Mouse (Mus musculus) embryonic stem cell, embryonic (primary cell): ENCODE results near the gene Vangl1.

Experiments
- CTCF ChIA-PET, 4 experiments: fragments of 300-600 bp in 2 of 4; fragments of 350-600 bp in 2 of 4; sonication (Branson Sonifier 250); formaldehyde crosslinking; loops; one replicate each; lab custom pipeline; 2022; ENCODE audit warnings: inconsistent platforms in 2 of 4; lab: Charles Lee
- POLR2A ChIA-PET, 4 experiments: fragments of 300-600 bp in 2 of 4; fragments of 350-600 bp in 2 of 4; sonication (Branson Sonifier 250); formaldehyde crosslinking; loops; one replicate each; lab custom pipeline; 2022; ENCODE audit warnings: antibody characterized with exemption in 4 of 4, inconsistent platforms in 1 of 4; lab: Charles Lee

Vangl1 gene

DNA sequence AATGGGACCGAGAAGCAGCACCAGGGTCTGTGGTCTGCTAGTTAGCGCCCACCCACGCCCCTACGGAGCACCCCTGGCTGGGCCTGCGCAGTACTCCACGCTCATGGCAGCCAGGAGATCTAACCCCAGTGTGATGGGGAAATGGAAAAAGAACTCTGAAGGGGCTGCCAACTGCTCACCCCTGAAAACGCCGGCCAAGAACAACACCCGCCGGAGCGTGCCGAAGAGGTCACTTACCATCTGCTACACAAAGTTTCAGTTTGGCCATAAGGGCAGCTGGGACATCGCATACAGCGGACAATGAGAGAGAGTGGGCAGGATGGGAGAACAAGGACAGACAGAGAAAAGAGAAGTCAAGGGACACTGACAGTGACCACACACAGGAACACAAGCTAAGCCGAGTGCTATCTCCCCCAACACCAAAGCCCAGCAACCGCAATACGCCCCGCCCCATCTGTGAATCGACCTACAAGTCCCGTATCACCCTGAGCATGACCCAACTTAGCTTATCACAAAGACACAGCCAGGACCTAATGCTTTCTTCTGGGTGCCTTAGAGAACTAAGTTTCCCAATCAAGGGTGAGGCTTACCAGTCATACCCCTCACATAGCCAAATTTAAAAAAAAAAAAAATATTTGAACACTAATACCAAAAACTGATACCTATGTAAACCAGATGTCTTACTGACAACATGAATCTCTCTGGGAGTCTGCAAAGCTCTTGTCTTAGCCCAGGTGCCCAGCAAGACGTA is 38.8 kb downstream of the Vangl1 start:
- ChIA-PET POLR2A (interaction anchor here (0.6 to 5.4 kb wide), 62 partner anchors 8 to 1042 kb away, joined by 3 to 68 read pairs (median 4); partner anchors contain the start of genes Vangl1 (in 3 of the 4), Atp1a1 (in 1 of the 4), Csde1 (in 1 of the 4) and Sike1 (in 1 of the 4)), CTCF (interaction anchor here in 3 of 4 experiments (0.6 to 1.5 kb wide), 4 partner anchors 45 to 287 kb away, joined by 3 to 7 read pairs (median 4); no protein-coding TSS in a partner anchor)

DNA sequence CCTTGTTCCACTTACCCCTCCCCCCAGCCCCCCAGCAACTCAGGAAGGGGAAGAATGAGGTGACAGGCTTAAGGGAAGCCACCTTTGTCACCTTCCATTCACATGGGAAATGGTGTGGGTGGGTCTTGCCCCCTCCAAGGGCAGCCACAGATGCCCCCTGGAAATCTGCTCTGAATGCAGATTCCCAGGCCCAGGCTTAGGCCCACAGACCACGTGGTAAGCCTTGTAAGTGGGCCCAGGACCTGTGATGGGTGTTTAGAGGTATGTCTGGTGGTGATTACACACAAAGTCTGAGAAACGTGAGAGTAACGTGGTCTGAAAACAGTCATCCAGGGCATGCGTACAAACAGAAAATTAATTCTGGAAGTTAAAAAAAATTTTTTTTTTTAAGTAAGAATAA is 39.6 kb downstream of the Vangl1 start:
- POLR2A ChIA-PET: interaction anchor here (0.7 to 5.4 kb wide), 28 partner anchors 7 to 1217 kb away, joined by 3 to 68 read pairs (median 4); partner anchors contain the start of gene Vangl1 (in 1 of the 4)
- CTCF ChIA-PET: no interaction called here

DNA sequence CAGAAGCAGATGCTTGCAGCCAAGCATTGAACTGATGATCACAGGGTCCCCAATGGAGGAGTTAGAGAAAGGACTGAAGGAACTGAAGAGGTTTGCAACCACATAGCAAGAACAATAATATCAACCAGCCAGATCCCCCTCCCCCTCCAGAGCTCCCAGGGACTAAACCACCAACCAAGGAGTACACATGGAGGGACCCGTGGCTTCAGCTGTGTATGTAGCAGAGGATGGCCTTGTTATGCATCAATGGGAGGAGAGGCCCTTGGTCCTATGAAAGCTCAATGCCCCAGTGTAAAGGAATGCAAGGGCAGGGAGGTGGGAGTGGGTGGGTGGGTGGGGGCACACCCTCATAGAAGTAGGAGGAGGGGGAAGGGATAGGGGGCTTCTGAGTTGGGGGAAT is 40.6 kb downstream of the Vangl1 start:
- ChIA-PET CTCF (interaction anchor here in 1 of 4 experiments (0.6 kb wide), 1 partner anchor 328 kb away, joined by 3 read pairs; no protein-coding TSS in a partner anchor), POLR2A (interaction anchor here in 3 of 4 experiments (0.6 to 5.4 kb wide), 27 partner anchors 9 to 1516 kb away, joined by 3 to 39 read pairs (median 4); no protein-coding TSS in a partner anchor)

DNA sequence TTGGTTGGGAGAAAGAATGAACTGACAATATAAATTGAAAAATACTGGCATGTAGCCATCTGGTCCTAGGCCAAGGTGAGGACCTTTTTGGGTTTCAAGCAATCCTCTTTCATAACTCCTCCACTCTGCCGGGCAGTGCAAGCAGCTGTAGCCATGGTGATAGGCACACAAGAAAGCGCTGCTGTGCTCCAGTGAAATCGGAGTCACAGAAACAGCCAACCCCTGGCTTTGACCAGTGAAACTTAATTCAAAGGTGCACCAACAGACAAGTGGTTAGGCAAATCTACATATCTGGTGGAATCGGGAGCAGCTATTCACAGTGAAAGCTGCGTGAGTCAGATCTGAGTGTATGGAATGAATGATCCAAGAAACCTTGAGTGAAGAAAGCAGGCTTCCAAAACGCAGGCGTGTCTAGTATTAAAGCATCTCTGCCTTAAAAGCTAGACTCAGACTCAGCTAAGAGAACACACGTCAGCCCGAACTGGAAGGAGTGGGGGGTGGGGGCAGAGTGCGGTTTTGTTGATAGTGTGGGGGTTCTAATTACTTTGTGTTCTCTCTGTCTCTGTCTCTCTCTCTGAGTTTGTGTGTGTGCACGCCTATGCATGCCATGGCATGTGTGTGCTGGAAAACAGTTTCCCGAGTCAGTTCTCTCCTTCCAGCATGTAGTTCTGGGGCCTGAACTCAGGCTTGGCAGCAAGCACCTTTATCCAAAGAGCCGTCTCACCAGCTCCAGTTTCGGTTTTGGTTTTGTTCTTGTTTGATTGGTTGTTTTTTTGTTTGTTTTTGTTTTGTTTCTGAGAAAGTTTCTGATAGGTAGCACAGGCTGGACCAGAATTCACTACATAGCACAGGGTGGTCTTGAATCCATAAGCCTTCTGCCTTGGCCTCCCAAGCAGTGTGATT is 44.8 kb downstream of the Vangl1 start:
- ChIA-PET POLR2A (interaction anchor here (0.6 to 4.6 kb wide), 28 partner anchors 8 to 987 kb away, joined by 3 to 68 read pairs (median 4); partner anchors contain the start of gene Vangl1 (in 2 of the 4)), CTCF (interaction anchor here in 3 of 4 experiments (0.6 to 1.1 kb wide), 3 partner anchors 29 to 30 kb away, joined by 3 to 6 read pairs (median 4); no protein-coding TSS in a partner anchor)

DNA sequence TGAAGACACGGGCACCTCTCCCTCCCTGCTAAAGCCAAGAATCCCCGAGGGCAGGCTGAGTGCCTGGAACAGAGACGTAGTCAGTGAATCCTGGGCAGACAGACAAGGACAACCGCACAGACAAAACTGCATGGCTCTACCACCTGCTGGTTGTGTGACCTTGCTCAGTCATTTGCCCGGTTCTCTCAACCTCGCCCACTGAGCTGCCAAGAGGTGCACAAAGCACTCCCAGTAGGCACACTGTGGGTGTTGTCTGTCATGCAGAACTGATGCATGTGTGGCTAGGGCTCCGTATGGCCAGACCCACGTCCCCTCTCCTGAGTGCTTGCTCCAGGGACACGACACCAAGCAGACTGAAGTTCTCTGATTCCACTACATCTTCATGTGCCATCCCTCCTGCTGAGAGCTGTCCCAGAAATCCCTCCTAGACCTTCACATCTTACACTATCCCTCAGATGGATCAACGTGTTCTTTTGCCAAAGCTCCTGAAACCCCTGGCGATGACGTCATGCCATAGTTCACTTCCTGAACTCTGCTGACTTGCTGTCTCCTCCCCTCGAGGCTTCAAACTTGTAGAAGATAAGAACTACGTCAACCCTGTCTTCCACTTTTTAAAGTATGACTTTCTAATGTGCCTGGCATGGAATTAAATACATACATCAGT is 45.6 kb downstream of the Vangl1 start:
- POLR2A ChIA-PET: interaction anchor here (0.7 to 4.6 kb wide), 24 partner anchors 8 to 97 kb away, joined by 3 to 68 read pairs (median 4); partner anchors contain the start of gene Vangl1 (in 2 of the 4)

DNA sequence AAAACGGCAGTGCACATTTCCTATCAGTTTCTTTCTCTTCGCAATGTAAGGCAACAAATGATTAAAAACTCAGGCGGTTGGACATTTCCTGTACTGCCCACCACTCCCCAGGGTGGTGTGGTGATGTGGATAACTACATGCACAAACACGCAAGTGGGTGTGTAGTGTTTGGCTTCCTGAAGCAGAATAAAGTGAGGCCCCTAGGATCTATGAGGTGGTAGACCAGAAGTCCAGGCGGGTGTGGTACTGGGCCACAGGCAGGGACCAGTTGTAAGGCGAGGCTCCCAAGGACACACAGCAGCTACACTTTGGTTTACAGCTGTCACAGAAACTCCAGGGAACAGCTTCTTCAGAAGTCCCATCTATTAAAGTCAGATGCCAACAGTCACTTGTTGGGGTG is 46.8 kb downstream of the Vangl1 start:
- CTCF ChIA-PET: interaction anchor here in 1 of 4 experiments (0.8 kb wide), 1 partner anchor 27 kb away, joined by 3 read pairs; no protein-coding TSS in a partner anchor
- POLR2A ChIA-PET: interaction anchor here in 3 of 4 experiments (0.6 to 4.6 kb wide), 14 partner anchors 8 to 57 kb away, joined by 3 to 68 read pairs (median 6); no protein-coding TSS in a partner anchor

More for the DNA sequence above, 45.6 kb downstream of the Vangl1 start:
- CTCF ChIA-PET: interaction anchor here in 2 of 4 experiments (0.6 to 1.1 kb wide), 4 partner anchors 8 to 29 kb away, joined by 3 to 4 read pairs (median 3); no protein-coding TSS in a partner anchor

DNA sequence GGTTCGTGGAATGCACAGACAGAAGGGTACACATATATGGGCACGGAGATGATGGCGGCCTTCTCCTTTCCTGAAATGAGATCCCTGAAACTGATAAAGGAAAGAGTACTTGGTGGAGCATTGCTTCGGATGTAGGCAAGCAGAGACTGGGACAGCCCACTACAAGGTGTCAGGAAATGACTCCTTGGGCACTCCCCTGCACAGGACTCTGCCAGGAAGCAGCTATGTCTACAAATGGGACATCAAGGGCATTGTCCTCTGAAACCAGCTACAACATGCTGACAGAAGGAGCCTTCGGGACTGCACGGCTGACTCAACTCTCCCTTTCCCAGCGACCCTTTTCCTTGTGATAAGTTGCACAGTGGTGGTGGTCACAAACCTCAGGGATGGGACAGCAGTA is 47.8 kb downstream of the Vangl1 start:
- POLR2A ChIA-PET: interaction anchor here in 3 of 4 experiments (0.5 to 4.6 kb wide), 13 partner anchors 9 to 58 kb away, joined by 3 to 68 read pairs (median 4); no protein-coding TSS in a partner anchor
- CTCF ChIA-PET: interaction anchor here in 1 of 4 experiments (0.6 kb wide), 1 partner anchor 87 kb away, joined by 3 read pairs; no protein-coding TSS in a partner anchor

DNA sequence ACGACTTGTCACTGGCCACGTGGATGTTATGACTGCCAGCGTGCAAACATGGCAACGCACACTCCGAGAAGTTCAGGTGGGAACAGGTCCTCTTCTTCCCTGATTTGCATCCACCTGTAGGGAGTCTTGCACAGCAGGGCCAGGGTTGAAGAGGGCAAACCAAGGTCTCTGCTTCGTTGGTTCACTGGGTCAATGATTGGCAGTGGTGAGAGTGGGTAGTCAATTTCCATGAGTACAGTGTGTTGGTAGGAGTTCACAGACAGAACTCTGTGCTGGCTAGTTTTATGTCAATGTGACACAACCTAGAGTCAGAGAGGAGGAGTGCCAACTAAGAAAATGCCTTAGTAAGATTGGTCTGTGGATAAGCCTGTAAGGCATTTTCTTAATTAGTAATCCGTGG is 50.4 kb downstream of the Vangl1 start:
- ChIA-PET CTCF (no interaction called here), POLR2A (interaction anchor here in 3 of 4 experiments (0.6 to 4.2 kb wide), 12 partner anchors 10 to 867 kb away, joined by 3 to 42 read pairs (median 4); no protein-coding TSS in a partner anchor)

DNA sequence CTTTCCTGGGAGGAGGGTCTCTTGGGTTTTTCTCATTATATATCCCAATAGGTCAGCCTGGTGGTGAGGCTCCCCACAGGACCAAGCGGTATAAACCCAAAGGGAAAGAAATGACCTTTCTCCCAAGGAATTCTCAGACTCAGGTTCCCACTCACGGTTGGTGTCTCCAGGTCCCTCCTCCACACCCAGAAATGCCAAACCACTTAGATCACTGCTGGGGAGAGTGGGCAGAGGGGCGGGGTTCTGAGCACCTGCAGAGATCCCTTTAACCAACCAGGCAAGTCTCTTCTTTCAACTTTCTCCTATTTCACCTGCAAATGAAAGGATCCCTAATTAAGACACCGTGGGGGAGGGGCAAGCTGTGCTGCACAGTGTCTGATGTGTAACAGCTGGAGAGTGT is 51.6 kb downstream of the Vangl1 start:
- ChIA-PET POLR2A (interaction anchor here in 3 of 4 experiments (0.8 to 4.2 kb wide), 28 partner anchors 8 to 636 kb away, joined by 3 to 42 read pairs (median 4); no protein-coding TSS in a partner anchor), CTCF (interaction anchor here in 1 of 4 experiments (1.5 kb wide), 1 partner anchor 313 kb away, joined by 3 read pairs; no protein-coding TSS in a partner anchor)

DNA sequence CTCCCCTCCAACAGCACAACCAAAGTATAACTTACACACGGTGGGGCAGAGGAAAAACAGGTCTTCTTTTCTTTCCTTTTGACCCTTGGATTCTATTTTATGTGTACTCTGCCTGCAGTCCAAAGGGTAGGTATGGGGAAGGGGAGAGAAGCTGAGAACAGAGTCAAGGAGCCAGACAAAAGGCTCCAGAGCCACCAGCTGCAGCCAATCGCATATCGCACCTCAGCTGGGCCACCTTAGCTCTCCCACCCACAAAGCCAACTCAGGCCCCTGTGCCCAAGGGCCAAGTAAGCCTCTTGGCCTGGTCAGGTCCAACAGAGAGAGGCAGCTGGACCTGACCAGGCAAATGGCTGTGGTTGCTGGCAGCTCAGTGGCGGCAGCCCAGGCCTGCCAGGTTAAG is 52.0 kb downstream of the Vangl1 start:
- ChIA-PET POLR2A (interaction anchor here in 3 of 4 experiments (0.7 to 4.2 kb wide), 29 partner anchors 8 to 636 kb away, joined by 3 to 42 read pairs (median 4); no protein-coding TSS in a partner anchor), CTCF (interaction anchor here in 1 of 4 experiments (1.5 kb wide), 1 partner anchor 313 kb away, joined by 3 read pairs; no protein-coding TSS in a partner anchor)

DNA sequence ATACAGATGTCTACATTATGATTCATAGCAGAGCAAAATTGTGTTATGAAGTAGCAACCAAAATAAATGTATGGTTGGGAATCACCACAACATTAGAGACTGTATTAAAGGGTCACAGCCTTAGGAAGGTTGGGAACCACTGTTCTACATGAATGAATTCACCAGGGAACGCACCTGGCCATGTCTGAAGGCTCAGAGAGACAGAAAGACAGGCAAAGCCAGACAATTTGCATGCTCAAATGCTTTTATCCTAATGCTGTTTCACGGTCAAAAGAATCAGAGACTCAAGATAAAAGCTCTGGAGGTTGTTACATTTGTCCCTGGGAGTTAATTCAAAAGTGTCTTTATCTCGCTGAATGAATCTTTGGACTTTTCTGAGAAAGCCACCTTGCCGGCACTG is 52.6 kb downstream of the Vangl1 start:
- ChIA-PET POLR2A (interaction anchor here in 3 of 4 experiments (0.7 to 4.2 kb wide), 21 partner anchors 8 to 85 kb away, joined by 3 to 42 read pairs (median 4); no protein-coding TSS in a partner anchor), CTCF (interaction anchor here in 1 of 4 experiments (1.5 kb wide), 1 partner anchor 312 kb away, joined by 3 read pairs; no protein-coding TSS in a partner anchor)

DNA sequence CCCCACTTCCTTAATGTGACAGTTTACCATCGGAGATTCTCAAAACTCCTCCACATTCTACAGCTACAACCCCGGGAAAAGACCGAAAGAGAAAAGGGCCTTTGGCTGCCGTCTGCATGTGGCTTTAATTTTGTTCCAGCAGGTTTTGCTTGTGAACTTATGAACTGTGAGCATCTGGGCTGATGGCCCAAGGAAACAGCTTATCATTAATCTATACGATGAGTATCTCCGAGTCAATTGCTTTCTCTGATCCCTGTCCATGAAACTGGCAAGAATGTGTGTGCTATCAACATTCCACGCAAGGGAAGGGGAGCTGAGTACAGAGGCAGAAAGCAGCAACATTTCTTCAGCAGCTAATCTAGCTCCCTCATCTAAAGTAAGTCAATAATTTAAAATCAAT is 54.6 kb downstream of the Vangl1 start:
- ChIA-PET CTCF (interaction anchor here in 1 of 4 experiments (0.7 kb wide), 1 partner anchor 654 kb away, joined by 4 read pairs; no protein-coding TSS in a partner anchor), POLR2A (interaction anchor here (0.6 to 3.9 kb wide), 8 partner anchors 9 to 568 kb away, joined by 3 to 20 read pairs (median 4); no protein-coding TSS in a partner anchor)

DNA sequence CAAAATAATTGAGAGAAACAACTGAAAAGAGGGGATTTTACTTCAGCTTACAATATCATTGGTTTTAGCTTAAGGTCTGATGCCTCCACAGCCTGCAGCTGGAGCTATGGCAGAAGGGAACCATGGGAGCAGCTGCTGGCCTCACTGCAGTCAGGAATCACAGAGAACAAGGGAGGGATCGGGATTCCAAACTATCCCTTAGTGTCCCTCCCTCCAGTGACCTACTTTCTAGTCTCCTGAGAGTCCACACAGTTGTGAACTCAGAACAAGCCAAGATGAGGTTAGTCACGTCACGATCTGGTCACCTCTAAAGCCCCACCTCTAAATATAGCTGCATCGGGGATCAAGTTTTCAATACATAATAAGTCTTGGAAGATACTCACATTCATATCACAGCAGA is 57.3 kb downstream of the Vangl1 start:
- POLR2A ChIA-PET: interaction anchor here in 3 of 4 experiments (0.8 to 3.9 kb wide), 10 partner anchors 10 to 55 kb away, joined by 3 to 20 read pairs (median 4); no protein-coding TSS in a partner anchor
- CTCF ChIA-PET: no interaction called here

DNA sequence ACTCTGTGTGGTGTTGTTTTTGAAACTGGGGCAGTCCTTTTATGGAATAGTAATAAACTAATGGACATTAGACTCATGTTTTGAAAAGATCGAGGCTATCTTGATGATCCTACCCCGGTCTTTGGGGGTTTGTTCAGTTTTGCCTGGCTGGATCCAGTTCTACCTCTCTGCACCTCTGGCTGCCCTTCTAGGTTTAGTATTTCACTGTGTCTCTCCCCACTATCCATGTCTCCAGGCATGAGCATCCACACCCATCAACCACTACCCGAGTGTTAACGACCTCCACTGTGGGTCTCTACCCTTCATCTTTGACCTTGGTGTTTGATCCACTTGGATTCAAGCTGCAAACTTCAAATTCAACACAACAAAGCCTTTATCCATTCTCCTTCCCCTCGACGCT is 58.1 kb downstream of the Vangl1 start:
- ChIA-PET POLR2A (interaction anchor here in 3 of 4 experiments (0.8 to 2.5 kb wide), 8 partner anchors 13 to 56 kb away, joined by 3 to 11 read pairs (median 4); no protein-coding TSS in a partner anchor), CTCF (no interaction called here)

DNA sequence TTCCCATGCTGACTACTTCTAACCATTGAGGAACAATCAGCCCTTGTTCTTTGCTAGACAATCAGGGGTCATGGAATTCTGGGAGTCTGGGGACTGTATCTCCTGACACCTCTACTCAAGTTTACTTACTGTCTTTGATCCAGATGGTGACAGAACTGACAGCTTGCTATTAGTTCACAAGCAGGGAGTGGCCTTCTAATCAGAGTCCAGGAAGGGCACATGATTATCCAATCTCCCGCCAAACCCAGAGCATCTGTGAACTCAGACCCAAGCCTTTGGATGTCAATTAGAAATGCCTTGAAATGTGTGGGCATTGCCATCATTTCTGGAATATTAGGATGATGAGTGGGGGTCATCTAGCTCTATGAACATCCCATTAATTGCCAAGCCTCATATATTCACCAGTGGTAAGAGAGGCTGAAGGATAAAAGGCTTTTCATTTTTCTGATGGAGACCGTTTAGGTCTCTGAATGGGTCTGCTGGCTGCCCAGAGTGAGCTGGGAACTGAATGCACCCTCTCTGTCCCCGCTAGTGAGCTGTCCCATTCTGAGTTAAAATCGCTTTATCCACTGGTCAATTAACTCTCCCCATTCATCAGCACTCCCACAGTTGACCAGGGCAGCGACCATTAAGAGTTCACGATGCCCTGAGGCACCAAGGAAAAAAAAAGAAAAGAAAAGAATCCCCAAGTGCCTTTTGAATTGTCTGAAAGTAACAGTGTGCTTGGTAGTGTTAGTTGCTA is 58.7 kb downstream of the Vangl1 start:
- POLR2A ChIA-PET: interaction anchor here in 2 of 4 experiments (1.3 to 2.5 kb wide), 4 partner anchors 14 to 20 kb away, joined by 3 to 9 read pairs (median 5); no protein-coding TSS in a partner anchor
- CTCF ChIA-PET: no interaction called here

DNA sequence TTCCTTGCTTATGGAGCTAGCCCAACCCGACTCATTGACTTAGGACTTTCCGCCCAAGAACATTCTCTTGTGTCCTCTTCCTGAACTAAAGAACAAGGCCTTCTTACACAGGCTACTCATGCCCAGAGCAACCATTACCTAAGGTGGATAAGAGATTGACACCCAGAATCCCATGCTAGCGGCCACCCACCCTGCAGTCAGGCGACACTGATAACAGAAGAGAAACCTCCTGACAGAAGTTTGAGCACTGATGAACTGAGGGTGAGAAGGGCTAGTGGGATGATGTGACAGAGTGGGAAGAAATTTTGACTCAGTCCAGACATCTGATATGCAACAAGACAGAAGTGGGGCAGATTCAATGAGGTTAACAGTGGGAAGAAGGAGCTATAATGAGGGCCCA is 60.1 kb downstream of the Vangl1 start:
- ChIA-PET POLR2A (interaction anchor here in 2 of 4 experiments (1.6 to 2.7 kb wide), 4 partner anchors 8 to 15 kb away, joined by 5 to 12 read pairs (median 8); no protein-coding TSS in a partner anchor), CTCF (no interaction called here)
